Comparison of ENCODE assay signal across 19 mouse cellular contexts in the genomic region with DNA sequence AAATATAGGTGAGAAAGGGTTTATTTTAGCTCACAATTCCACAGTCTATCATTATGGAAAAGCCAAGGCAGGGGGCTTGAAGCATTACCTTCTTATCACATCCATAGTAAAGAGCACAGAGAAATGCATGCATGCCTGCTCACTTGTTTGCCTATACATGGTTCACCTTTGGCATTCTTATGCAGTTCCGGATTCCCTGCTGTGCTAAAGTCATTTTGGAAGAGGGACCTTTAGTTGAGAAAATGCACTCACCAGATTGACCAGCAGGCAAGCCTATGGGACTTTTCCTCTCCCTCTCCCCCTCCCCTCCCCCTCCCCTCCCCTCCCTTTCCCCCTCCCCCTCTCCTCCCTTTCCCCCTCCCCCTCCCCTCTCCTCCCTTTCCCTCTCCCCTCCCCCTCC.
"Had no signal": no experiment of that assay in that cellular context is flagged by ENCODE, and none has a peak within 500 bp of the region (broad histone marks: within the 10 kb centered on the region; RNA-seq: fewer than 3 reads in every experiment).

No protein-coding gene starts in this region.

- H3K4me2 ChIP-seq: lung, embryonic 14.5 days; midbrain, embryonic 12.5 days; neural tube, embryonic 13.5 days; neural tube, embryonic 15.5 days had no signal

- H3K36me3 ChIP-seq: midbrain, embryonic 10.5 days; midbrain, embryonic 12.5 days; neural tube, embryonic 13.5 days; neural tube, embryonic 15.5 days had no signal

- H3K4me1 ChIP-seq: midbrain, embryonic 10.5 days; midbrain, embryonic 12.5 days; neural tube, embryonic 13.5 days; neural tube, embryonic 15.5 days had no signal

- H3K4me3 ChIP-seq: midbrain, embryonic 10.5 days; midbrain, embryonic 12.5 days; myocyte; neural tube, embryonic 13.5 days; neural tube, embryonic 15.5 days had no signal

- H3K27me3 ChIP-seq: midbrain, embryonic 12.5 days; neural tube, embryonic 13.5 days; neural tube, embryonic 15.5 days had no signal

- H3K27ac ChIP-seq: midbrain, embryonic 10.5 days; midbrain, embryonic 12.5 days; neural tube, embryonic 13.5 days; neural tube, embryonic 15.5 days had no signal

- H3K9ac ChIP-seq: lung, embryonic 14.5 days; midbrain, embryonic 12.5 days; neural tube, embryonic 13.5 days; neural tube, embryonic 15.5 days had no signal

- ATAC-seq: midbrain, embryonic 16.5 days had no signal

- DNase-seq: lung, adult 18-20 months; lung, embryonic 14.5 days; lung, postnatal 10 days; lung, postnatal 4 days; midbrain, embryonic 14.5 days; retina, postnatal 1 day; right cerebral cortex, adult 18-20 months; right cerebral cortex, postnatal 25 days; right cerebral cortex, postnatal 4 days; spleen, adult 18-20 months; thymus, adult 18-20 months; thymus, postnatal 14 days; thymus, postnatal 36 days had no signal

- H3K9me3 ChIP-seq: midbrain, embryonic 10.5 days; midbrain, embryonic 12.5 days; neural tube, embryonic 13.5 days; neural tube, embryonic 15.5 days had no signal
